Mouse (Mus musculus): Measurements from ENCODE around the gene Diras2.

Gene Diras2

DNA sequence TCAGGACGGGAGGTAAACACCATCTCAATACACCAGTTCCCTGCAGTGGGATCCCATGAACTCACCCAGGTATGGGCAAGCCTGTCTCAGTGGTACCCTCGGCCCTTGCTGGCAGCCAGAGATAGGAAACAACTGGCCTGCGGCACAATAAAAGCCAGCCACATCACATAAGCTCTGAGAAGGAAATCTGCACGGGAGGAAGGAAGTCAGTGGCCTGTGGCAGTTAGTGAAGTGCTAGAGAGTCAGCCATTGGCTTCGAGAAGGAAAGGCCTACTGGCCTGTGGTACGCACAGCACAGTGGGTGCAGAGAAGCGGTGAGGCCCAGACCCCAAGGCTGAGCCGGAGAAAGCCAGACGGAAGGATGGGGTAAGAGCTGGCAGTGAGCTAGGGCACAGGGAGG is 20.2 kb upstream of the Diras2 start:
- DNase-seq = no peak

DNA sequence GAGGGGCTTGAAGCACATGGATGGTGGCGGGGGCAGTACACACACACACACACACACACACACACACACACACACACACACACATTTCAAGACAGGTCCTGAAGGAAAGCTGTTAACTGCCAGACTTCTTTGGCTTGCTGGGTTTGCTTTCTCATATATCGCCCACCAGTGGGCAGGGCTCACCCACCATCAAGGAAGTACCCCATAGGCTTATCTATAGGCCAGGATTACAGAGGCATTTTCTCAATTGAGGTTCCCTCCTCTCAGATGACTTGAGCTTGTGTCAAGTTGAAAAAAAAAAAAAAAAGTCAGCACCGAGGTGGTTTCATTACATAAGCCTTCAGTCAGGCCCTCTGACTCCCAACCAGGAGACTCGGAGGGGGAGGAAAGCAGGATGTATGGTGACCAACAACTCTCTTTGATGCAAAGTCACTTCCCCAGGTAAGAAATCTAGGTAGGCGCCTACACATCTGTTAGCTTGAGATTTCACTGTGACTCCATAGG is 19.7 kb upstream of the Diras2 start:
- DNase-seq = no peak

DNA sequence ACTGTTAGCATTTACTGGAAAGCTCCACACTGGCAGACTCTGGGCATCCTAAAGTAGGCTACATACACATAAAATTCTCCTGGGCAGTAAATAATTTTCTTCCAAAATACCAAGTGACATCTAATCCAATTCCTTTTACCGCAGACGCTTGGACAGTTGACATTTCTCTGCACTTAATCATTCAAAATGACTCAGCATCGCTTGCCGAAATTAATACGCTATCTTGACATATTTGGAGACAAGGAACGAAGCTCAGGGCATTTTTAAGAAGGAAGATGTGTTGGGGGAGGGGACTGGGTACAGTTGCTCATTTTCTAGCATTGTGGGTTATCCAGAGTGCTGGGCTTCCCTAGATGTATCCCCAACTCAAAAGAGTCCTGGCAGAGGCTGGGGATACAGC is 15.2 kb upstream of the Diras2 start:
- DNase-seq = no peak

DNA sequence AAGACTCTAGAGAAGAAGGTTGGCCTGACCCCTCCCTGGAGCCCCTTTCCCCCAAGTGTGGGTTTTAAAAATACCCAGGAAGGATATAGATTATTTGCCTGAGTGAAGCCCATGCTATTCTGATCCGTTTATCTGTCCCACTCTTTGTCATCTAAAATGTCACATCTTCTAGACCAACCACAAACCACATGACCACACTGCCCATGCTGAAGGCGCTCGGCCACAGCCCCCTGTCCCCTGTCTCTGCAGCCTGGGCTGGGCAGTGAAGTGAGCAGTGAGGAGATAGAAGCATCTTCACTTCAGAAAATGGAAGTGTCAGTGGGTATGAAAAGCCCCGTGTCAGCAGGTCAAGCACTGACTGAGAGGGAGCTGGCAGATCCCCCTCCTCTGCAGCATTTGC is 11.6 kb upstream of the Diras2 start:
- no peak for DNase-seq

DNA sequence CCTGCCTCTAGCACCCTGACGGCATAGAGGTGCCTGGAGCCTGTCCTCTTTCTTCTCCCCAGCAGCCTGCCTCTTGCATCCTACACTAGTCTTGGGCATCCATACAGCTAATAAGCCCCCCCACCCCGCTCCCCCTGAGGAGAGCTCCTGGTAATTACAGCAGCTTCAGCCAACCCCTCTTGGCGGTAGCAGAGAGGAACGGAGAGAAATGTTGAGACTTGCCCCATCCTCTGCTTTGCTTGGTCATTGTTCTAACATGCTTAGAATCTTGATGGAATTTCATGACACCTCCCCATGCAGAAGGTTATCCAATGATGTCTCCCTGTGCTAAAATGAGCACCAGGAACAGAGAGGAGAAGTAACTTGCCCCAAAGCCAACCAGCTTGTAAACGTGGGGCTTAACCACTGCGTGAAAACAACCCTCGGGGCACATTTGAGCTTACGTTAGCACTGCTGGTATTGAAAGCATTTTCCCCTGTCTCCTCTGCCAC is 11.0 kb upstream of the Diras2 start:
- DNase-seq = peak; percentile 45

DNA sequence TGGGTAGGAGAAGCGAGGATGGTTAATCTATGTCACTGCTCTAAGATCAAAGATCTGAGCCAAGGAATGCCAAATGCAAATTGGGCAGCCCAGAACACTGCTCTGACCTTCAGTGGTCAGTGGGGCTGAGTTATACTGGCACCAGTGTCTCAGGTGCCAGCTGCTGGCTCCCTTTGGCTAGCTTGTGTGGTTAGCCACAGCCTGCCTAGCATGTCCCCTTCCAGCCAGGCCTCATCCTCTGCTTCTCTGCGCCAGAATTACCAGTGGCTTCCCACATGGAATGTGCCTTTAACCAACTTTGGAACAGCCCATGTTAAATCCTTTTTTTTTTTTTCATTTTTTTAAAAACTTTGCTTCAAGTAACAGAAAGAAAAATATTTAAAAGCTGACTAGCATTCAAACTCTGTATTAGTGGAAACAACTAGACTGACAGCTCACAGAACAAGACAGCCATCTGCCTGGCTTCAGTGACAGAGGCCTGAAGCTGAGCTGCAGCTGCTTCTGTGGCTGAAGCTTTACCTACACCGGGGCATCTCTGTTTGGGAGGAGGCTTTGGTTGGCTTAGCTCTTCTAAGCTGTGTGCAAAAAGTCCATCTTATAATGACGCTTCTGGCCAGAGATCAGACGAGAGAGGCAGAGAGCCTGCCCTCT is 10.4 kb upstream of the Diras2 start:
- no peak for DNase-seq

DNA sequence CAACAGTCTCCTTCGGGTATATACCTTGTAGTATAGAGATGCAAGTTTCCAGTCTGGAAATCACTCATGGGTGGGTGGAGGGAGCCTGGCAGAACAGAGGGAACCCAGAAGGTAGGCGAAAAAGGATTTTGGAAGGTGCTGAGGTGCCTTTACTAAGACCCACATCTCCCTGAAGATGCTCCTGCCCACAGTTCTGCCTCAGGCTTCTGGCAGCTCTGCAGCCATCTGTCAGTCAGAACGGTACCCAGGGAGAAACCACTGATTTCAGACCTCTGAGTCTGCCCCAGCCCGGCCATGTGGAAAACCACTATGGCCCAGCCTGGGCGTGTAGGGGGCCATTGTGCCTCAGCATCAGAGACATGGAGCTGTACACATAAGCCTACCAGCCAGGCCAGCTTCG is 8.4 kb upstream of the Diras2 start:
- DNase-seq = no peak

DNA sequence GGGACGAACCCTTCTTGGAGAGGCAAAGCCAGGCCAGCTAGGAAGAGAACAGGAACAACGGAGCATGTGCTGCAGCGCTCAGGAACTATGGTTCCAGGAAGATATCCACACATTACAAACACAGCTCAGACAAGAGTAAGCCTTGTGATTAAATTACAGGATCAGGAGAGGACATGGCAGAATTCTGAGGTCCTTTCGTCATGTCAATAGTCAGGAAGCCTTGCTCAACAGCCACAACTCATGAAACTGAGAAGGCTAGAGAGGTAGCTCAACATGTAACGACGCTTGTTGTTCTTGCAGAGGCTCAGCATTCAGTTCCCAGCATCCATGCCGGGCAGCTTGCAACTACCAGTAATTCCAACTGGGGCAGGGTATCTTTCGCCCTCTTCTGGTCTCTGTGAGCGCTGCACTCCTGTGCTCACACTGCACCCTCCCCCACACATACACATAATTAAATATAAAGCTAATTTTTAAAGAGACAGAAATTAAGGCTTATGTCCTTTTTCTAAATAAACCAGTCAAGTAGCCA is 7.6 kb upstream of the Diras2 start:
- no peak for DNase-seq

DNA sequence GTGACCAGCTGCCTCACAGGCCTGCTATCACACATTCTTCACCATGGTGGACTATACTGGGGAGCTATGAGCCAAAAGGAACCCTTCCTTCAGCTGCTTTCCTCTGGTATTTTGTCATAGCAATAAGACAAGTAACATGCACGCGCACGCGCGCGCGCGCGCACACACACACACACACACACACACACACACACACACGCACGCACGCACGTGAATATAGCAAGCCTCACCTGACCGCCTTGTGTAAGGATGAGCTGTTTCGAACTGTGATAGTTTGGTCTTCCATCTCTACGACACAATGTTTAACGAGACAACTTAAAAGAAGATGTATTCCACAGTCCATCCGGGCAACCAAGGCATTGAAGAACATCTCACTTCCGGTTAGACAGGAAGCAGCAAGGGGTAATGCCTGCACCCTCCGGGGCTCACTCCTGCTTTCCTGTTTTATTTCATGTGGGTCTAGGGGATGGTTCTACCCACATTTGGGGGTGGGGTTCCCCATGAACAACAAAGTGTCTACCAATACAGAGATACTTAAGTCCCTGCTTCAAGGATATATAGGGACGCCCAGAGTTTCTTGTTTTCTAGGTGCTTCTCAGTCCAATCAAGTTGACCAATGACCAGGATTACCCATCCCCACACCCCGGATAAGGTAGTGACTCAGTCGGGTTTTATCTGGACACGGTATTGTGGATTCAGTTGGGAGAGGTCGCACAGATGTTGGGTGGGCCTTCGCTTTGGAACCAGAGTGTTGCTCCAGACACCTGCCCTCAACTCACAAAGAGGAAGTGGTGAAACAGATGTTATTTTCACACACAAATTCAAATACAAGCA is 6.9 kb upstream of the Diras2 start:
- DNase-seq = no peak

DNA sequence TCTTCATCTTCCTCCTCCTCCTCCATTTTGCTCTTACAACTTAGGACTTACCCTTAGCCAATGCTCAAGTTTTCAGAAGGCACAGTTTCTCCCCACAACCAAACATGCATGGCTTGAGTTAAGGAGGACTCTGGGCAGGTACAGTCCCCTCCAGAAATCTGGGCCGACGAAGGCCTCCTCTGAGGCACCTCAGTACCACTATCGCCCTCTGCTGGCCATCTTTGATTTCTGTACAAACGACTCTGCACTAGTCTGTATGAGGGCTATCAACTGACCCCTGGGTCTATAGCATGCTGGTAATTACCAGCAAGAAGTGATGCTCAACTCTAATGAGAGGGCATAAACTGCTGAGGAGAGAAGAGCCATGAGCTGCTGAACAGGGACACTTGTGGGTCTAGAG is 4.5 kb upstream of the Diras2 start:
- DNase-seq = peak; percentile 85

DNA sequence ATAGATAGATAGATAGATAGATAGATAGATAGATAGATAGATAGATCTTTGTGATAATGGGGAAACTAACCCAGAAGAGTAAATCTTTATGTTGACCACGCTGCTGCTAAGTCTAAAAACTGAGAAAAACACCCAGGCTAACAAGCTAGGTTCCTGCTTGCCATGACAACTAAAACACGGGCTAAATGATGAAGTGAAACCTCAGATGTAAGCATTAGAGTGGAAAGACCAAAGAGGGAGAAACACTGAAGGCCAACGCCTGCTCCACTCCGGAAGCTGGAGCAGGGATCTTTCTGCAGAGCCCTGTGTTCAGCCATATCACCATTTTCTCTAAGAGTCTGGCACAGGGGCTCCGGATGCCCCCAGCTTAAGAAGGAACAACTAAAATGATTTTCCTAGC is 2.6 kb upstream of the Diras2 start:
- DNase-seq = no peak

DNA sequence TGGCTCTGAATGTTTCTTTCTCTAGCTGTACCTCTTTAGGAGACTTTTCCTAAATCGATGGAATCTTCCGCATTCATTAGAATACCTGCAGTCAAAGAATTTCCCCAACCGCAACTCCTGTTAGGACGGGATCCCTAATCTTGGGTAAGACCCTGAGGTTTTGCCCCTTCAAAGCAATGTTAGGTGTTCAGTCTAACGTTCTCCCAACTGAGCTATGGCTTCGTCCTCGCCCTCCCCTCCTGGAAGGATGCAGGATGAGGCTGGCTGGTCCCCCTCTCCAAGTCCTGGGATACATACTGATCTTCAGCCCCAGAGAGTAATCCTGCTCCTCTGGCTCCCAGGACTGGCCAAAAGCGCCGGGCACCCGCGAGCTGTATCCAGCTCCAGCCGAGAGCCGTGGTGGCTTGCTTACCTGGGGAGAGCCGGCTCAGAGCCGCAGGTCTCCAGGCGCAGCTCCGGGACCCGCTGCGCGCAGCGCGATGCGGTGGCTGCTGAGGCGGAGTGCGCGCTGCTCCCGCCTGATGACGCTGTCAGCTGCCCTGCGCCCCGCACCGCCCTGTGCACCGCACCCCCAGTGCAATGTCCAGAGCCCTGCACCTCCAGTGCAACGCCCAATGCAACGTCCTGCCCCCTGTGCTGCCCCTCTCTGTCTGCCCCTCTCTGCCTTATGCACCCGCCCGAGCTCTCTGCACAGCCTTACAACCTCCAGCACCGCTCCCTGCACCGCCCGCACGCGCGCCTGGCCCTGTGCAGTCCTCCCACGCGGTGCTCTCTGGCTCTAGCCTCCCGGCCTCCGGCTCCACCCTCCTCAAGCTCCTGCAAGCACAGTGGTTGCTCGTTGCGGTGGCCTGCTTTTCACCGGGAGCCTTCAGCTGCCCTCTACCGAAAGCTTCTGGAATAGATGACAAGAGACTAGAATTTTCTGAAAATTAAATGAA is 802 bp downstream of the Diras2 start:
- peak; percentile 95 for DNase-seq

DNA sequence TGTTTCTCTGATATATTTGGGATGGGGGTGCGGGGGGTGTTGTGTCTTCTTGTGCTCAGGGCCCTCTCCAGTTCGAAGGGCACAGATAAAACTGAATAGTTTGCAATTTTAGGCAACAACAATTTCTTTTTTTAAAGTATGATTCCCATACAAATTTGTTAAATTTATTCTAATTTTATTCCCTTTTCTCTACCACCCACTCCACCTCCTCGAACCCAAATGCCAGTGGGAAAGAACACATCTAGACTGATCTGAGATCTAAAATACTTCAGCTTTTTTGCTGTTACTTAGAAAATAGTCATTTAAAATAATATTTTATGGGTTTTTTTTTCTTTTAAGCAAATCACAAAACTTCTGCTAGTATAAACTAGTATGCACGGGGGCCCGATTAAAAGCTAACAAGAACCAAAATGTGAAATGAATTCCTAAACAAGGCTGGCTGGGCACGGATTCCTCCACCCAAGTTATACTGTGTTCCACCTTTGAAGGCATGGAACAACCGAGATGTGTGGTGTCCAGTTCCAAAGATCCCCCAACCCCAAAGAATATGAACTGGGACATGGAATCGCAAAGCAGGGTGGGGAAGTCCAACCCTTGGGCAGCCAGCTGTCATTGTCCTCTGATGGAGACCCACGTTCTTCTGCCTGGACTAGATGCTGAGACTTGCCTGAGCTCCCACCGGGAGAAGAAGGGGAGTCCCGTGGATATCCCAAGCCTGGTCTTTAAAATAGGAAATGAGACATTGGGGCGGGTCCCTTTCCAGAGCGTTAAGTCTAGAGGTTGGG is 1.7 kb downstream of the Diras2 start:
- DNase-seq = no peak

DNA sequence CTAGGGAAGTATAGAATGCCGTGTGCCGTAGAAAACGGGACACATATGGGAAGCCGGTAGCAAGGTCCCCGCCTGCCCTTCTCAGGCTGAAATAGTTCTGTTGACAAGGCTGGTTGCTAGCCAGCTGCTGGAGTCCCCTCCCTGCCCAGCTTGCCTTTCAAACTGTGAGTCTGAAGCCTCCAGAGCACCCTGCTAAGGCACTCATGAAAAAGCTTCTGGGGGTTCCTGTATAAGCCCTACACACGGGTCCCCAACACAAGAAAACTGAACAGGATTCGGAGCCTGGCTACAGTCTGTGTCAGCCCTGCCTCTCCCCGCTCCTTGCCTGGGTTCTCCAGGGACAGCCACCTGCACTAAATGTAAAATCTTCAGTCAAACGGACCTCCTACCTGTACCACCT is 2.3 kb downstream of the Diras2 start:
- DNase-seq = peak; percentile 49

DNA sequence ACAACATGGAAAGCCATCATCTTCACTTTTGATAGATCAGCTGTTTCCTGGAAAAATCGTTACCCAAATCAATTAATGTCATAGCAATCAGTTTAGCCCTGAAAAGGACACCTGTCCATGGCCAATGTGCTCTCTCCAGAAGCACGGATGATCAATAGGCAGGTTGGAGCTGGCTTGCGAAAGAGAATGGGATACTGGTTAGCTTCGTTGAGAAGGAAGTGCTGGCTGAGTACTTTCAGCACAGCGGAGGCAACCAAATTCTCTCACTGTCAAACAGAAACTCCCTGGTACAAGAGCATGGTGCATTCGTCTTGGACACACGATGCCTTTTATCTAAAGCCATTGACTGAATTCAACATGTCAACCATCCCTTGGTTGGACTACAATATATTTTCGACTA is 2.8 kb downstream of the Diras2 start:
- no peak for DNase-seq

DNA sequence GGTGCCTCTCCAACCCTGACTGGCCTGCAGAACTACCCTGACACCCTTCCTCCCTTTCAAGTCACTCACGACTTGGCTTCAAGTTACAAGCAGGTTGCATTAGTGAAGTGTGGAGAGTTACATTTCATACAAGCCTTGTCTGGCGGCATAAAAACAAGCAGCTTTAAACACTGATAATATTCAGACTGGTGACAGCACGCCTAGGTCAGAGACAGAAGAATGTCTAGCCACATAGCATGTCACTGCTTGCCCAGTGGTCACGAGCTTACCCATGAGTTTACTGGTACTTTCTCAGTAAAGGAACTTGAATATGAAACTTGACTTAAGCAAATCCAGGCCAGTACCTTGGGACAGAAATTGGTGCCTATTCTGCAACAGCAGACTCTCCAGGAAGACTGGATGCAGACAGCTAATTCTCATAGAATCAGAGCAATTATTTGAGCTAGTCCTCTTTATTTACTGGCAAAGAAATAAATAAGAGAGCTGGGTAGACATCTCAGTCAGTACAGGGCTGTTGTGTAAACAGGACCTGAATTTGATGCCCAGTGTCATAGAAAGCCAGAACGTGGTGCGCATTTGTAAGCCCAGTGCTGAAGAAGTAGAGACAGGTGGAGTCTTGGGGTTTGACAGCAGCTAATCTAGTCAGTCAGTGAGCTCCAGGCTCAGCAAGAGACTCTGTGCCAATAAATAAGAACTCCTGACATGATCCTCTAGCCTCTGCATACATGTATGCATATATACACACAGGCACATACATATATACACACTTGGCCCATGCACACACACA is 4.6 kb downstream of the Diras2 start:
- no peak for DNase-seq

DNA sequence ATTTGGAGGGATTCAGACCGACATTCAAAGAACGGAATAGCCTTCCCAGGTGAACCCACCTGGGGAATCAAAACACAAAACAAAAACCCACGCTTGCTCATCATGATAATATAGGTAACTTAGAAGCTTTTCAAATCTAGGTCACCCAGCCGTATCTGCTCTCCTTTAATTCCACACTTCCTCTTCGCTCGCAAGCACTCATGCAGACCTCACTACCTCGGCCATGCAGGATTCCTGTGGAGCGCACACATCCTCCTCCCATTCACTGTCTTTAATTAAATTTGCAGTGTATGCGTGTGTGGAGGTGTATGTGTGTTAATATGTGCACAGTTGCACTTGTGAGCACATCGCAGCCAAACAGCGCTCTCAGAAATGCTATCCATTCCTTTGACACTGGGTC is 6.8 kb downstream of the Diras2 start:
- DNase-seq = no peak

DNA sequence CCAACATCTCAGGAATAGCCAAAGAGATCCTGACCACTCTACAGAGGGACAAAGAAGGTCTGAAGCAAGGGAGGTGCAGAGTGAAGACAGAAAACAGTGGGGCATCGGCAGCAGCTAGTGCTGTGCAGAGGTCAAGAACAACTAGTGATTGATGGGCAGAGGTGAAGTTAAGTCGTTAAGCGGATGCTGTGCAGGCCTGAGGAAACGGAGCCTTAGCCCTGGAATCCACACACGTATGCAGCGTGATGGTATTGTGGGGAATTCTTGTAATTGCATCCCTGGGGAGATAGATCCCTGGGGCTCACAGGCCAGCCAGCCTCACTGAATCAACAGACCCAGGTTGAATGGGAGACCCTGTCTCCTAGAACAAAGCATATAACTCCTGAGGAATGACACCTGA is 9.9 kb downstream of the Diras2 start:
- no peak for DNase-seq

DNA sequence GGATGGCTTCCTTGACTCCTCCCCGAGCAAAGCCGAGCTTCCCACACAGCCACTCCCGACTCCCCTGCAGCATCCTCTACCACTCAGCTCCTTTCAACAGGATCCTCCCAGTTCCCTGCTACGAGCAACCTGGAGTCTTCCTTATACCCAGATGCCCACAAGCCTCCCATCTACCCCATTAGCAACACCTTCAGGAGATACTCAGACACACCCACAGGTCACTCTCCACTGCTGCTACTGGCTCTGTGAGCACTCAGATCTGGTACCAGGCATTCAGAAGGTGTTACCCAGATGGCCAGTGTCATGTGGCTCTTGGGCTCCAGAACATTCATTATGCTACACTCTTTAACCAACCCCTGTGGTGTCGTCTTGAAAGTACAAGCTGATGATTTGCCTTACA is 11.7 kb downstream of the Diras2 start:
- no peak for DNase-seq

DNA sequence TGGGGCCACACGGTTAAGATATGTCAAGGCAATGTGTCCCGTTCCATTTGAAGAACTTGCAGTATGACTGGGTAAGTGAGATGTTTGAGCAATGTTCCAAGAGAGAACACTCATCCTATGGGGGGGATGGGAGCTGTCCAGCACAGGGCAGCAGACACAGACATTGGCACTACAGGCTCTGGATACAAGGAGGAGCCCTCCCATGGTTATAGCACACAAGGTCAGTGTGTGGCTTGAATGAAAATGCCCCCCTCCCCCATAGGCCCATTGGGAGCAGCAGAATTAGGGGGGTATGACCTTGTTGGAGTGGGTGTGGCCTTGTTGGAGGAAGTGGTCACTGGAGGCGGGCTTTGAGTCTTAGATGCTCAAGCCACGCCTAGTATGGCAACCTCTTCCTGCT is 12.7 kb downstream of the Diras2 start:
- no peak for DNase-seq

DNA sequence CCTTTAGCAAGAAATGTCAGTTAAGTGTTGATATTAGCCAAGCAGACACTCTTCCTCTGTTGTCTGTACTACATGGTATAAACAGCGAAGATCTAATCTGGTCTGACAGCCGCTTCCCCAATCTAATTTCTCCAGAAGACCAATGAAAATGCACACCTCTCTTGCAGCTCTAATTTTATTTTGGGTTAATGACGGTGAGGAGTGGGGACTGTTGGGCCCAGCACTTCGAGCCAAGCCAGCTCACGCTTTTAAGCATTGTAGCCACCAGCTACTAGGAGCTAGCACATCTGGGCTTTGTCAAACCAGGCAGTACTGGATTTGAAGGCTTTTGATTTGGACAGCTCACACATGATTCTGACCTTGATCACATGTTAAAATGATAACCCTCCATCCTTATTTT is 14.1 kb downstream of the Diras2 start:
- no peak for DNase-seq

Data from retina, postnatal 1 day (tissue).